Mouse (Mus musculus) small intestine, adult 2 months (tissue): Measurements from ENCODE around the gene Ttc28.

ENCODE experiments used
- CTCF ChIP-seq: fragments of 200-500 bp; IDR thresholded peaks from 2 replicates; pipeline ENCODE4 v1.5.1; 2012; ENCODE audit warnings: low read depth, mild to moderate bottlenecking, control low read depth, inconsistent platforms, low read length, moderate library complexity, mixed read lengths; ENCODE audit not compliant: insufficient replicate concordance, insufficient read length; ENCODE audit errors: extremely low read depth
- POLR2A ChIP-seq: fragments of 200-500 bp; IDR thresholded peaks from 2 replicates; pipeline ENCODE4 v1.6.1; 2012; ENCODE audit warnings: low read depth, mild to moderate bottlenecking, control low read depth, inconsistent platforms, low read length, moderate library complexity

- TF ChIP-seq CTCF = no peak; the same call in 1 of the 2 replicates
- no peak for TF ChIP-seq POLR2A
These were observed 26.6 kb upstream of the Ttc28 start for GRCm38 (mm10) chr5:110852990-110853389.
